Mouse (Mus musculus) midbrain, embryonic 16.5 days (tissue): ENCODE results near the gene Tjp1. TPM values are rescaled to one million over a fixed set of nuclear protein-coding genes. Genes with fewer than 3 reads are reported as not detected.

Source experiments
- ATAC-seq: fragments of 200-750 bp; cut with Nextera tagmentation; 2 replicates; pipeline ENCODE4 v1.8.0; 2017; ENCODE audit warnings: moderate TSS enrichment
- H3K27ac ChIP-seq: fragments of 300-500 bp; sonication (generic); 2 replicates; pipeline ENCODE4 v1.5.1; 2014; ENCODE audit warnings: mild to moderate bottlenecking, low read length, mixed read lengths
- H3K27me3 ChIP-seq: fragments of 300-500 bp; sonication (generic); 2 replicates; pipeline ENCODE4 v1.6.1; 2014; ENCODE audit warnings: low read depth, low read length, mixed read lengths; ENCODE audit not compliant: control insufficient read depth, insufficient read depth
- H3K36me3 ChIP-seq: fragments of 300-500 bp; sonication (generic); 2 replicates; pipeline ENCODE4 v1.6.1; 2014; ENCODE audit warnings: mild to moderate bottlenecking, low read length, moderate library complexity, mixed read lengths; ENCODE audit not compliant: control insufficient read depth, insufficient read depth
- H3K4me1 ChIP-seq: fragments of 300-500 bp; sonication (generic); 2 replicates; pipeline ENCODE4 v1.6.1; 2014; ENCODE audit warnings: mild to moderate bottlenecking, low read length, mixed read lengths; ENCODE audit not compliant: control insufficient read depth, insufficient read depth
- H3K4me2 ChIP-seq: fragments of 300-500 bp; sonication (generic); 2 replicates; pipeline ENCODE4 v1.6.1; 2014; ENCODE audit warnings: mild to moderate bottlenecking, low read length, mixed read lengths
- H3K4me3 ChIP-seq: fragments of 300-500 bp; sonication (generic); 2 replicates; pipeline ENCODE4 v1.5.1; 2014; ENCODE audit warnings: low read depth, mild to moderate bottlenecking, low read length, moderate library complexity, mixed read lengths
- H3K9ac ChIP-seq: fragments of 300-500 bp; sonication (generic); 2 replicates; pipeline ENCODE4 v1.6.1; 2014; ENCODE audit warnings: low read depth, low read length, mixed read lengths
- H3K9me3 ChIP-seq: fragments of 300-500 bp; sonication (generic); replicated peaks from 2 replicates; pipeline ENCODE4 v1.6.1; 2014; ENCODE audit warnings: mild to moderate bottlenecking, low read length, mixed read lengths; ENCODE audit not compliant: control insufficient read depth, poor library complexity, severe bottlenecking
- WGBS: fragments of 180-500 bp; shearing (Covaris S2); extraction: QIAGEN DNeasy Blood & Tissue Kit; methylation state at CpG from one replicate; pipeline ENCODE4 v1.1.7; 2014; 5-methylcytosine and 5-hydroxymethylcytosine counted together
- polyA plus RNA-seq: library from polyadenylated mRNA; unstranded; fragments of >200 nt; fragmentation: Nextera tagmentation; extraction: Ambion mirVana; gene quantifications from 2 replicates; pipeline ENCODE4 v1.2.1, GENCODE M21; 2015

Tjp1 gene
- polyA plus RNA-seq, 1 experiment from 2014 or later = 25.7 TPM

DNA sequence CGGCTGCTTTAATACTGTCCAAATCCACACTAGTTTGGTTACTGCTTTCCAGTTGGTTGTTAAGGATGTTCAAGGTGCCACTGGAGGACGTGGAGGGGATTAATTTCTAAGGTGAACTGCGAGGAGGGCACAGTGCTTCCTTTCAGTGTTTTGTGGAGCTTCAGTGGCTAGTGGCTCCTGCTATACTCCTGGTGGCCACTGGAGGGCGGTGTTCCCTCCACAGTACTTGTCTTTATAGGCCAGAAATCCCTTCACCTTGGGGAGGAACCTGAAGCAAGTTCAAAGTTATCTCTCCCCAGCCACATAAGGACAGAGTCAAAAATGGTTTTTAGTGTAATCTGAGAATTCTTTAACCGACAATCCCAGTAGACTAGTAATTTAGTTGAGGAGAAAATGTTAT lies 210.2 kb downstream of the Tjp1 start:
- Histone ChIP-seq H3K36me3 (peaks cover 17% of the 10 kb centered on the region), H3K27me3 (no peaks in the 10 kb centered on the region)
- no peak for ATAC-seq

GRCm38 (mm10) chr7:65315182-65315581 lies 212.4 kb downstream of the Tjp1 start:
- H3K9me3 ChIP-seq = no peaks in the 10 kb centered on the region
- peaks cover 20% of the 10 kb centered on the region for H3K36me3 ChIP-seq
- H3K27me3 ChIP-seq = no peaks in the 10 kb centered on the region
- no peak for ATAC-seq
- no peak overlapping the region for H3K9ac ChIP-seq
- no peak overlapping the region for H3K4me2 ChIP-seq
- no peak overlapping the region for H3K4me3 ChIP-seq
- H3K4me1 ChIP-seq = no peaks in the 10 kb centered on the region
- 87% methylated on average over 2 of the region's 2 CpGs for WGBS
- no peak overlapping the region for H3K27ac ChIP-seq

More for the DNA sequence above, 210.2 kb downstream of the Tjp1 start:
- Histone ChIP-seq H3K4me2 (no peak overlapping the region), H3K4me3 (no peak overlapping the region), H3K4me1 (no peaks in the 10 kb centered on the region), H3K9ac (no peak overlapping the region), H3K9me3 (no peaks in the 10 kb centered on the region), H3K27ac (no peak overlapping the region)
- WGBS = 39% methylated on average over 5 of the region's 5 CpGs

DNA sequence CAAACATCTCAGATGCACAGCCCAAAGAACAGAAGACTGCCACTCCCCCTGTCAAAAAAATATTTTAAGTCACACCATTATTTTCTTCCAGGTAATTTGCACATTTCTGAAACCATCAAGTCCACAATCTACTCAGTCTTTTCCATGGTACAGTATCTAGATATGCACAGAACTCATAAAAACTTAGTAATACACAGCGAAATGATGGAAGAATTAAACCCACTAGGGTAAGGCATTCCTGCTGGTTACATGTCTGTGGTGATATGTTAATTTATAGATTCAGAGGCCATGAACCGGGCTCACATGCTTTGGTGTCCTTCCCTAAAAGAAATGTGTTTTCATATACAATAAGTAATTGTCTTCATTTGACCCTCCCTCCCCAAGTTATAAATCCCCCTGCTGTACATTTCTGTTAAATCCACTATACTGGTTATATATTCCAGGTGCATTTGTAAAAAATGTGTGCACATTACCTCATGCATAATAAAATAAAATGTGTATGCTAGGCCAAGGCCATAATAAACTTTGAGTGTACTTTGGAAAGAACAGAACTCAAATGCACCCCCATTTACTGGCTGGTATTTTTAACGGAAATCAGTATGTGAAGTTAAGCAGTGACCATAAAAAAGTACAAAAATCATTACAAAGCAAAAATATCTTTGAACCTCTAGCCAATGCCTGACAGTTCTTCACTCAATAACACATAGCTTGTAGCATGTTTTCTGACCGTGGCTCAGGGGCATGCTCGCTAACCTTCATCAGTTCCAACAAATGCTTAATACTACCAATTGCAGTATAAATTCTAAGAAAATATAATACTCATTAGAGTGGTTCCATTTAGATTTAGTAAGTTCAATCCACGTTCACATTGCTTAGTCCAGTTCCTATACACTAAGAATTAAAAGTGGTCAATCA lies 230.6 kb downstream of the Tjp1 start:
- H3K4me1 ChIP-seq = no peaks in the 10 kb centered on the region
- no peak overlapping the region for H3K27ac ChIP-seq
- no peaks in the 10 kb centered on the region for H3K9me3 ChIP-seq
- H3K36me3 ChIP-seq = peaks cover 16% of the 10 kb centered on the region
- no peaks in the 10 kb centered on the region for H3K27me3 ChIP-seq
- WGBS = 93% methylated on average over 6 of the region's 6 CpGs
- no peak overlapping the region for H3K4me2 ChIP-seq
- no peak for ATAC-seq
- no peak overlapping the region for H3K9ac ChIP-seq
- no peak overlapping the region for H3K4me3 ChIP-seq

DNA sequence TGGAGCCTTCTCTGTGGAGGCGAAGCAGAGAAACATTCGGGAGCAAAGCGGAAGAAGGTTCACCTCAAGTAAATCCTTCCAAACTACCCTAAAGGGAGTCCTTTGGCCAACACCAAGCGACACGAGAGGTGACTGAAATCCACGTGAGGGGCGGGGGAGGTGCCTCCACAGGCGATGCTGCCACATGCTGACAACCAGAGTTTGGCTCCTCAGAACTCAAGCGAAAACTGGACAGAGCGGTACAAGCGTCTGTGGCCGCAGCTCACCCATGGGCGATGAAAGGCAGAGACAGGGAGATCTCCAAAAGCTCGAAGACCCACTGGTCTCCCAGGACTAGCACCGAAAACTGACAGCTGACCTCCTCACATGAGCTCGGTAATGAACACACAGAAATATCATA lies 244.7 kb downstream of the Tjp1 start:
- Histone ChIP-seq H3K27ac (0 out of 2 replicates have a peak overlapping the region, but pooled peaks have one; percentile 7), H3K27me3 (no peaks in the 10 kb centered on the region), H3K36me3 (no peaks in the 10 kb centered on the region), H3K4me2 (no peak overlapping the region), H3K4me1 (peaks cover 9% of the 10 kb centered on the region), H3K9ac (no peak overlapping the region), H3K4me3 (no peak overlapping the region), H3K9me3 (no peaks in the 10 kb centered on the region)
- no peak for ATAC-seq
- WGBS = 75% methylated on average over 16 of the region's 16 CpGs

DNA sequence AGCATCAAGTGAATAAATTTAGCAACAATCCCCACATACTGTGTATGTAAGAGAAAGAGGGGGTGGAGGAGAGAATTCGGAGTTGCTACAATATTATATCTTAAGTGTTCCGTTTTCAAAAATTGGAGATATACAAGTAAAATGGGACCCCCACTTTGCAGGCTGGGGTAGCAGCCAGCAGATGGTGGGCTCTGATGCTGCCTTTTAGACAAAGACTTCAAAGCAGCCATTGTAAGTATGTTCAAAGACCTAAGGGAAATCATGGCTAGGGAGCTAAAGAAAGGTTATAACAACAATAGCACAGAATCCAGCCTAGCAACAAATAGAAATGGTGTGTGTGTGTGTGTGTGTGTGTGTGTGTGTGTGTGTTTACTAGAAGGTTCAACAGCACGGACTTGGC lies 245.6 kb downstream of the Tjp1 start:
- ATAC-seq = peak; percentile 6; the same call in 1 of the 2 replicates
- no peak overlapping the region for H3K4me3 ChIP-seq
- no peaks in the 10 kb centered on the region for H3K36me3 ChIP-seq
- H3K9me3 ChIP-seq = no peaks in the 10 kb centered on the region
- H3K27ac ChIP-seq = 0 out of 2 replicates have a peak overlapping the region, but pooled peaks have one; percentile 52
- 41% methylated on average over 3 of the region's 3 CpGs for WGBS
- H3K4me2 ChIP-seq = no peak overlapping the region
- H3K4me1 ChIP-seq = peaks cover 9% of the 10 kb centered on the region
- H3K27me3 ChIP-seq = no peaks in the 10 kb centered on the region
- H3K9ac ChIP-seq = no peak overlapping the region

DNA sequence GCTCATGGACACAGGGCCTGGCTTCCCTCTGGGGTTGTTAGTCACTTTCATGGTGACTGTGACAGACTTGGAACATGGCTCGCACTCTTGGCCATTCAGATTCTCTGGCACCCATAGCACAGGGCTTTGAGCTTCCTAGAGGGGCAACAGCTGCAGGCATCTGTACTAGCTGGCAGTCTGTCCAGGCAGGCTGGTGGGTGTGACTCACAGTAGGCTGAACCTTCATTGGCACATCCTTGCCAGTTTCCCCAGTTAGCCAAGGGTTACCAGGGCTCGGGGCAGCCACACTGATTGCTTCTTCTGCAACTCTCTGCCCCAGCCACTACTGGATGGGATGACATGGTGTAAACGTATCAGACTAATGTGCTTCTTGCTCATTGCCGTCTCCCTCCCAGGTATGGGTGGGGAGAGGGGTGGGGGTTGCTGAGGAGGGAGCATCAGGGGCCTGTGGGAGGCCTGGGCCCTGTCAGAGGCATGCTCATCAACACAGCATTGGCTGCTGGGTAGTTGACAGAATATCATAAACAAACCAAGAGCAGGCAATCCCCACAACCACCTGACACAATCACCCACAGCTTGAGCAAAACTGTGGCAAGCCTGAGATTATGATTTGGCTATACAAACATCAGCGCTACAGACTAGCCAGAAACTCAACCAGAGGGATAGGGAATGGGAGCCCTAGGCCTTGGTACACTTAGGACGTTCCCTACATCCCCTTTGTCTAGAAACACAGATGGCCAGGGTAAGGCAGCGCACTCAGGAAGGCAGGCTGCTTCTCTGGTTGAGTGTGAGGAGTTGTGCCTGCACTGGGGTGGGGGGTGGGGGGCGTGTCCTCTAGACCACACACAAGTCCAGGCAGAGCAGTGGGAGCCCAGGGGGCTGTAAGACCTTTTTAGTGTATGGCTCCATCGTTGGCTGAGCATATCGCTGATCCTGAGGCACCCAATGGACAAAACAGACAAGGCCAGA lies 246.4 kb downstream of the Tjp1 start:
- H3K4me1 ChIP-seq = peaks cover 9% of the 10 kb centered on the region
- H3K9me3 ChIP-seq = no peaks in the 10 kb centered on the region
- no peaks in the 10 kb centered on the region for H3K27me3 ChIP-seq
- peak; percentile 43 for ATAC-seq
- H3K4me2 ChIP-seq = no peak overlapping the region
- H3K4me3 ChIP-seq = no peak overlapping the region
- H3K36me3 ChIP-seq = no peaks in the 10 kb centered on the region
- peak overlapping the region; percentile 52; the same call in 1 of the 2 replicates for H3K27ac ChIP-seq
- WGBS = 54% methylated on average over 10 of the region's 10 CpGs
- H3K9ac ChIP-seq = no peak overlapping the region

- no peaks in the 10 kb centered on the region for H3K9me3 ChIP-seq
- H3K4me1 ChIP-seq = peaks cover 9% of the 10 kb centered on the region
- H3K4me3 ChIP-seq = no peak overlapping the region
- H3K27ac ChIP-seq = peak overlapping the region; percentile 26; the same call in 1 of the 2 replicates
- H3K9ac ChIP-seq = no peak overlapping the region
- no peak for ATAC-seq
- H3K27me3 ChIP-seq = no peaks in the 10 kb centered on the region
- no peaks in the 10 kb centered on the region for H3K36me3 ChIP-seq
- H3K4me2 ChIP-seq = no peak overlapping the region
- WGBS = 85% methylated on average over 13 of the region's 13 CpGs
Observed at GRCm38 (mm10) chr7:65279277-65279676, 248.3 kb downstream of the Tjp1 start.

- Histone ChIP-seq H3K4me1 (no peaks in the 10 kb centered on the region), H3K9ac (no peak overlapping the region), H3K36me3 (no peaks in the 10 kb centered on the region), H3K4me2 (no peak overlapping the region), H3K9me3 (no peaks in the 10 kb centered on the region), H3K4me3 (no peak overlapping the region), H3K27ac (no peak overlapping the region), H3K27me3 (no peaks in the 10 kb centered on the region)
- no peak for ATAC-seq
- WGBS = 83% methylated on average over 4 of the region's 4 CpGs
Observed at GRCm38 (mm10) chr7:65275761-65276160, 251.8 kb downstream of the Tjp1 start.
